Mouse (Mus musculus) erythroblast, embryonic 14.5 days (primary cell): ENCODE results near the gene Ecel1.

ENCODE experiments used
- GATA1 ChIP-seq: IDR thresholded peaks from 2 replicates; pipeline ENCODE4 v1.6.1; 2012; ENCODE audit warnings: low read length, inconsistent platforms, mixed read lengths
- TAL1 ChIP-seq: IDR thresholded peaks from 3 replicates; pipeline ENCODE4 v1.6.1; 2012; ENCODE audit warnings: low read length, inconsistent platforms, mixed read lengths

GRCm38 (mm10) chr1:87143141-87143540, 13.2 kb downstream of the Ecel1 start:
- TF ChIP-seq GATA1 (no peak), TAL1 (no peak)
